Mouse (Mus musculus) intestine, postnatal 0 days (tissue): ENCODE measurements at regions not wholly inside any gene's neighbourhood (a gene's known extent, or its start where the extent isn't known, plus 50 kb on each side); places are given as distances from the start of the nearest gene placed in this dataset.
"Not testable (repeated sequence)": the region's sequence is repeated elsewhere in the genome, so short reads cannot be mapped to it uniquely, and the experiment has no call there.

Source experiments
- ATAC-seq: fragments of 200-750 bp; cut with Nextera tagmentation; 2 replicates; pipeline ENCODE4 v1.8.0; 2017; ENCODE audit warnings: mild to moderate bottlenecking, moderate TSS enrichment, moderate library complexity
- H3K27ac ChIP-seq: fragments of 300-500 bp; sonication (generic); 2 replicates; pipeline ENCODE4 v1.5.1; 2014; ENCODE audit warnings: mild to moderate bottlenecking, low read depth, low read length, moderate library complexity
- H3K27me3 ChIP-seq: fragments of 300-500 bp; sonication (generic); replicated peaks from 2 replicates; pipeline ENCODE4 v1.6.1; 2014; ENCODE audit warnings: low read length, mixed read lengths; ENCODE audit not compliant: control insufficient read depth, insufficient read depth
- H3K36me3 ChIP-seq: fragments of 300-500 bp; sonication (generic); 2 replicates; pipeline ENCODE4 v1.6.1; 2014; ENCODE audit warnings: mild to moderate bottlenecking, moderate library complexity; ENCODE audit not compliant: control insufficient read depth, insufficient read depth
- H3K4me1 ChIP-seq: fragments of 300-500 bp; sonication (generic); replicated peaks from 2 replicates; pipeline ENCODE4 v1.6.1; 2014; ENCODE audit warnings: antibody characterized with exemption, low read length, mixed read lengths; ENCODE audit not compliant: control insufficient read depth, insufficient read depth
- H3K4me2 ChIP-seq: fragments of 300-500 bp; sonication (generic); replicated peaks from 2 replicates; pipeline ENCODE4 v1.6.1; 2014; ENCODE audit warnings: low read depth, mild to moderate bottlenecking, moderate library complexity
- H3K4me3 ChIP-seq: fragments of 300-500 bp; sonication (generic); 2 replicates; pipeline ENCODE4 v1.5.1; 2014; ENCODE audit warnings: low read depth, low read length
- H3K9ac ChIP-seq: fragments of 300-500 bp; sonication (generic); 2 replicates; pipeline ENCODE4 v1.6.1; 2014; ENCODE audit warnings: mild to moderate bottlenecking, low read depth, low read length
- H3K9me3 ChIP-seq: fragments of 300-500 bp; sonication (generic); 2 replicates; pipeline ENCODE4 v1.6.1; 2016; ENCODE audit warnings: mixed run types; ENCODE audit not compliant: control insufficient read depth
- CTCF ChIP-seq: sonication (generic); IDR thresholded peaks from 2 replicates; pipeline ENCODE4 v1.5.1; 2016; ENCODE audit warnings: low read depth, mild to moderate bottlenecking, control low read depth, antibody characterized with exemption, moderate library complexity
- WGBS: fragments of 180-500 bp; shearing (Covaris S2); extraction: QIAGEN DNeasy Blood & Tissue Kit; methylation state at CpG from one replicate; pipeline ENCODE4 v1.1.7; 2014; 5-methylcytosine and 5-hydroxymethylcytosine counted together

DNA sequence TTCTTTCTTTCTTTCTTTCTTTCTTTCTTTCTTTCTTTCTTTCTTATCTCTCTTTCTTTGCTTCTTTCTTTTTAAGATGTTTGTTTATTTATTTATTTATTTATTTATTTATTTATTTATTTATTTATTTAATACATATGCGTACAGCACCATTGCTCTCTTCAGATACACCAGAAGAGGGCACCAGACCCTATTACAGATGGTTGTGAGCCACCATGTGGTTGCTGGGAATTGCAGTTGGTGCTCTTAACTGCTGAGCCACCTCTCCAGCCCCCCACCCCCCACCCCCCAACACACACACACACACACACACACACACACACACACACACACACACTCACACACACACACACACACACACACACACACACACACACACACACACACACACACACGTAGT lies 76.4 kb upstream of the Klf13 start:
- H3K4me1 ChIP-seq, H3K4me3 ChIP-seq, H3K27me3 ChIP-seq, H3K4me2 ChIP-seq, H3K9ac ChIP-seq, H3K9me3 ChIP-seq, H3K27ac ChIP-seq, H3K36me3 ChIP-seq, ATAC-seq: not testable (repeated sequence)
- 0 out of 2 replicates have a peak, but pooled peaks have one; percentile 15 for TF ChIP-seq CTCF
- 80% methylated on average over 2 of the region's 2 CpGs for WGBS

DNA sequence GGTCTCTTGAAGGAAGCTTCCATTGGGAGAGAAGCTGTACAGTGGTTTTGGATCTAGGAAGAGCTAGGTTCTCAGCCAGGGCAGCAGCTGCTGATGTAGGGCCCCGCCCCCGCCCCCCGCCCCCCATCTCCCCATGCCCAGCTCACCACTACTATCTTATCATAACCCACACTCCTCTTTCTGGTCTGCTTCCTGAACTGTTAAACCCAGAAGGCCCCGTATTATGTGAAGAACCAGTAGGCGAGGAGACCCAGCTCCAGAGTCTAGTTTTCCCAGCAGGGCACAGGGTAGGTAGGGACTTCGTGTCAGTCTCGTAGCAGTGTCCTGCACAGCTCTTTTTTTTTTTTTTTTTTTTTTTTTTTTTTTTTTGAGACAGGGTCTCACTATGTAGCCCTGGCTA lies 75.5 kb upstream of the Klf13 start:
- no peak overlapping the region for H3K9ac ChIP-seq
- no peaks in the 10 kb centered on the region for H3K27me3 ChIP-seq
- no peak for TF ChIP-seq CTCF
- no peaks in the 10 kb centered on the region for H3K36me3 ChIP-seq
- H3K4me2 ChIP-seq = no peak overlapping the region
- H3K9me3 ChIP-seq = no peaks in the 10 kb centered on the region
- 80% methylated on average over 7 of the region's 7 CpGs for WGBS
- H3K4me1 ChIP-seq = no peaks in the 10 kb centered on the region
- H3K4me3 ChIP-seq = no peak overlapping the region
- H3K27ac ChIP-seq = no peak overlapping the region
- no peak for ATAC-seq

DNA sequence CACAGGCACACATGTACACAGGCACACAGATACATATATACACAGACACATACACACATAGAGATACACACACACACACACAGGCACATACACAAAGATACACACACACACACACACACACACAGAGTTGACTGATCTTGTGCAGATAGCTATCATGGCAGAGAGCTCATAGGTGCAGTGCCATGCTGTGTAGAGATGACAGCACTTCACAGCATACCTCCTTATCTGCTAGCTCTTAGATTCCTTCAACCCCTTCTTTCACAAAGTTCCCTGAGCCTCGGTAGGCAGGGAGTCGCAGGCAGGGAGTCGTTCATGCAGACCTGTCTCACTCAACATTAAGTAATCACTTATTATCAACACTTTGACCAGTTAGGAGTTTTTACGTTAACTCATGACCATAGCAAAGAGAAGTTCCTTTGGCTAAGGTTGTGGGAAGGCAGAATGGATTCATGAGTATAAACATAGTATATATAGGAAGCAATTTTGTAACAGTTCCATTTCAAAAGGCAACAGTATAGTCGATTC lies 74.4 kb upstream of the Klf13 start:
- no peak for ATAC-seq
- WGBS = 64% methylated on average over 5 of the region's 5 CpGs
- Histone ChIP-seq H3K27me3 (no peaks in the 10 kb centered on the region), H3K9ac (no peak overlapping the region), H3K4me1 (no peaks in the 10 kb centered on the region), H3K36me3 (no peaks in the 10 kb centered on the region), H3K4me3 (no peak overlapping the region), H3K4me2 (no peak overlapping the region), H3K9me3 (no peaks in the 10 kb centered on the region), H3K27ac (no peak overlapping the region)
- no peak for TF ChIP-seq CTCF

DNA sequence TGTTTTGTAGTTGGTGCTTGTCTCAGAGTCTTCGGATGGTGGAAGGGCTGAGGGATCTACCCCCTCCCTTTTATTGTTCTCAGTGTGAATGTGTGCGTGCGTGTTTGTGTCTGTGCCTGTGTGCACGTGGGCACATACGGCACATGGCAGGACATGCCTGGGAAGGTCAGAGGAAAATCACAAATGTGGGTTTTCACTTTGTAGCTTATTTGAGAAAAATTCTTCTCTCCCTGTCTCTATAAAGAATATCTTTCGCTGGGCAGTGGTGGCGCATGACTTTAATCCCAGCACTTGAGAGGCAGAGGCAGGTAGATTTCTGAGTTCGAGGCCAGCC lies 73.5 kb upstream of the Klf13 start:
- H3K27ac ChIP-seq = no peak overlapping the region
- H3K27me3 ChIP-seq = no peaks in the 10 kb centered on the region
- no peak for TF ChIP-seq CTCF
- no peaks in the 10 kb centered on the region for H3K36me3 ChIP-seq
- H3K9me3 ChIP-seq = no peaks in the 10 kb centered on the region
- H3K4me3 ChIP-seq = no peak overlapping the region
- 79% methylated on average over 8 of the region's 8 CpGs for WGBS
- H3K9ac ChIP-seq = no peak overlapping the region
- H3K4me1 ChIP-seq = no peaks in the 10 kb centered on the region
- ATAC-seq = no peak
- H3K4me2 ChIP-seq = no peak overlapping the region

DNA sequence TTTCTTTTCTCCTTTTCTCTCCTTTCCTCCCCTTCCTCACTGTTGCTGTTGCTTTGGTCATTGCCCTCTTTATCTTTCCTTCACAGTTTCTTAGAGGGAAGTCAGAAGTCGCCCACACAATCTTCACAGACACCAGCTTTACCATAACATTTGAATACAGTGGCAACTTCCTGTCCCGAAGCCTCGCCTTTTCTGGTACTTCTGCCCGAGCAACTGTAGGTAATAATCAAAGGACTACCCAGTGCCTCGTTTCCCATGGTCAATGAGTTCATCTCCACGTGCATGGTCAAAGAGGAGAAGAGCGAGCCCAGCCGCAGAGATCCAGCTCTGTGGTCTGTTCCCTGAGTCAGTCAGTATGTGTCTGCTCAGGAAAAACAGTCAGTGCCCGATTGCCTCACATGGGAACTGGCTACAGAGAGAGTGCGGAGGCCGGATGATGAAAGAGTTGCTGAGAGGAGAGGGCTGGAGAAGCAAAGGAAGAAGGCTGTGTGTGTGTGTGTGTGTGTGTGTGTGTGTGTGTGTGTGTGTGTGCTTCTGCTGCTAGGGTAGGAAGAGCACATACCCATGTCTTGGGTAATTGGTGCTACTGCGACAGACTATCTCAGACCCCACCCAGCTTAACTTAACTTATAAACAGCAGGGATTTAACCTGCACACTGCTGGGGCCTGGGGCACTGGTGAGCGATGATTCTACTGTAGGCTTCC lies 73.0 kb upstream of the Klf13 start:
- ATAC-seq = peak; percentile 43; the same call in 1 of the 2 replicates
- Histone ChIP-seq H3K9ac (no peak overlapping the region), H3K27me3 (no peaks in the 10 kb centered on the region), H3K36me3 (no peaks in the 10 kb centered on the region), H3K4me3 (no peak overlapping the region), H3K4me2 (no peak overlapping the region), H3K4me1 (no peaks in the 10 kb centered on the region), H3K27ac (no peak overlapping the region), H3K9me3 (no peaks in the 10 kb centered on the region)
- WGBS = 42% methylated on average over 13 of the region's 13 CpGs
- TF ChIP-seq CTCF = no peak

- no peaks in the 10 kb centered on the region for H3K36me3 ChIP-seq
- no peak overlapping the region for H3K4me3 ChIP-seq
- no peak overlapping the region for H3K4me2 ChIP-seq
- H3K4me1 ChIP-seq = no peaks in the 10 kb centered on the region
- 70% methylated on average over 3 of the region's 3 CpGs for WGBS
- no peak overlapping the region for H3K9ac ChIP-seq
- H3K27me3 ChIP-seq = no peaks in the 10 kb centered on the region
- ATAC-seq = no peak
- no peaks in the 10 kb centered on the region for H3K9me3 ChIP-seq
- no peak overlapping the region for H3K27ac ChIP-seq
- TF ChIP-seq CTCF = no peak
These were observed 71.9 kb upstream of the Klf13 start for GRCm38 (mm10) chr7:64010640-64011039.
